In the genomic region with DNA sequence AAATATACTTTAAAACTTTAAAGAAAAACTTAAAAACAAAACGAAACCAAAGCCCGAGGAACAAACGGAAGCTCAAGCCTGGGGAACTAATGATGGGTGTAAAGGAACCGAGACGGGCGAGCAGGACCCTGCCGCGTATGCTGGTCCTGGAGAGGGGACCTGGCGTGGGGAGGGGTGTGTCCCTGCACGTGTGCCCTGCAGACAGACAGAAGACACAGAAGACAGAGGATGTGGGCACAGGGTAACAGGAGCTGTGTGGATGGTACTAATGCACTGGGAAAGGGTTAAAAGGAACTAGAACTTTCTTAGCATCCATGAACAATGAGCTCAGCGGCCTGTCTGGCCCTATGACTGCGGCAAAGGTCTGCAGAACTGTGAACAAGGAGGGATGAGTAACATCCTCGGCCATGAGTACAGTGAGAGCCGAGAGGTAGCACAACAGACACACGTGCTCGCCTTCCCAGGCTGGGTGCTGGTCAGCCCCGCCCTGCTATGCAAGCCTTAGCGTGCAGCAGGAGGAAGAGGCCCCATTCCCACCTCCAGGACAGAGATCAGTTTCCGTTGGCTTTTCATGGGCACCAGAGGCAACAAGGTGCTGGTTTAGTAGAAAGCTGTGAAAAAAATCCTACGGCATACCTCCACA, we compare ENCODE assay signal across 10 mouse cellular contexts. TPM values are rescaled to one million over a fixed set of nuclear protein-coding genes. Genes with fewer than 3 reads are reported as not detected.
DNase-seq lines count a peak whose midpoint lies in the region; ATAC-seq and TF ChIP-seq lines count a peak whose summit lies in the region.
"Had no signal": no experiment of that assay in that cellular context is flagged by ENCODE, and none has a peak within 500 bp of the region (broad histone marks: within the 10 kb centered on the region; RNA-seq: fewer than 3 reads in every experiment).

No protein-coding gene starts in this region.

- H3K27me3 ChIP-seq in lung, postnatal 0 days (replicated peaks; ENCODE audit: insufficient read depth, low read length), result no peaks in the 10 kb centered on the region
- no peaks in the 10 kb centered on the region for H3K27me3 ChIP-seq in hindbrain, embryonic 10.5 days (ENCODE audit: insufficient read depth, poor library complexity, severe bottlenecking)
- no peaks in the 10 kb centered on the region for H3K27me3 ChIP-seq in limb, embryonic 13.5 days
- H3K27me3 ChIP-seq: midbrain, embryonic 12.5 days had no signal

- H3K9me3 ChIP-seq in lung, postnatal 0 days (ENCODE audit: low read length), result no peaks in the 10 kb centered on the region
- no peaks in the 10 kb centered on the region for H3K9me3 ChIP-seq in hindbrain, embryonic 10.5 days
- H3K9me3 ChIP-seq in limb, embryonic 13.5 days, result no peaks in the 10 kb centered on the region
- H3K9me3 ChIP-seq: midbrain, embryonic 12.5 days had no signal

- H3K4me2 ChIP-seq in lung, postnatal 0 days (replicated peaks; ENCODE audit: low read depth, low read length), result no peak overlapping the region
- H3K4me2 ChIP-seq in limb, embryonic 13.5 days (replicated peaks), result no peak overlapping the region
- H3K4me2 ChIP-seq: midbrain, embryonic 12.5 days had no signal

- no peak for DNase-seq in lung, postnatal 0 days (ENCODE audit: low spot score)
- DNase-seq in lung, adult 18-20 months, result no peak
- DNase-seq in hindbrain, embryonic 10.5 days (ENCODE audit: low spot score), result no peak
- no peak for DNase-seq in right cerebral cortex, postnatal 36 days (ENCODE audit: low spot score in 2 of 2)
- DNase-seq in left cerebral cortex, adult 11 months (ENCODE audit: low spot score), result no peak
- DNase-seq in gastrocnemius, adult 18-20 months (ENCODE audit: low spot score), result no peak
- DNase-seq: thymus, postnatal 25 days had no signal

- 0 out of 2 replicates have a peak, but pooled peaks have one; percentile 29 for ATAC-seq in lung, postnatal 0 days
- peak; percentile 80 for ATAC-seq in limb, embryonic 13.5 days (ENCODE audit: low FRiP score, low read depth)

- H3K4me1 ChIP-seq in lung, postnatal 0 days (ENCODE audit: insufficient read depth, low read depth, low read length), result peaks cover 4% of the 10 kb centered on the region; the same call in 1 of the 2 replicates
- H3K4me1 ChIP-seq in hindbrain, embryonic 10.5 days (replicated peaks), result 0 out of 2 replicates have a peak, but pooled peaks cover 5% of the 10 kb centered on the region
- H3K4me1 ChIP-seq in limb, embryonic 13.5 days, result no peaks in the 10 kb centered on the region
- H3K4me1 ChIP-seq: midbrain, embryonic 12.5 days had no signal

- no peak overlapping the region for H3K9ac ChIP-seq in lung, postnatal 0 days (replicated peaks; ENCODE audit: low read depth)
- no peak overlapping the region for H3K9ac ChIP-seq in limb, embryonic 13.5 days
- H3K9ac ChIP-seq: midbrain, embryonic 12.5 days had no signal

- 0 out of 2 replicates have a peak, but pooled peaks cover 11% of the 10 kb centered on the region for H3K36me3 ChIP-seq in lung, postnatal 0 days (ENCODE audit: insufficient read depth, low read length)
- H3K36me3 ChIP-seq in hindbrain, embryonic 10.5 days, result peaks cover 90% of the 10 kb centered on the region
- H3K36me3 ChIP-seq in limb, embryonic 13.5 days, result peaks cover 89% of the 10 kb centered on the region

- H3K27ac ChIP-seq in lung, postnatal 0 days (ENCODE audit: low read length), result no peak overlapping the region
- 0 out of 2 replicates have a peak overlapping the region, but pooled peaks have one; percentile 6 for H3K27ac ChIP-seq in hindbrain, embryonic 10.5 days
- H3K27ac ChIP-seq in limb, embryonic 13.5 days, result peak overlapping the region; percentile 82
- H3K27ac ChIP-seq: midbrain, embryonic 12.5 days had no signal

- TF ChIP-seq EP300 in lung, postnatal 0 days (IDR thresholded peaks at IDR 0.05), result no peak

- no peak for TF ChIP-seq CTCF in lung, postnatal 0 days (IDR thresholded peaks at IDR 0.05)

- 70% methylated on average over 20 of the region's 20 CpGs for WGBS in lung, postnatal 0 days
- WGBS in hindbrain, embryonic 10.5 days, result 86% methylated on average over 20 of the region's 20 CpGs
- 84% methylated on average over 20 of the region's 20 CpGs for WGBS in limb, embryonic 13.5 days

- no peak overlapping the region for H3K4me3 ChIP-seq in lung, postnatal 0 days (ENCODE audit: low read depth, low read length)
- H3K4me3 ChIP-seq in hindbrain, embryonic 10.5 days, result no peak overlapping the region
- H3K4me3 ChIP-seq in limb, embryonic 13.5 days, result no peak overlapping the region
- H3K4me3 ChIP-seq: erythroblast, embryonic 14.5 days; midbrain, embryonic 12.5 days had no signal

RNA-seq across cellular contexts. Expression of a gene that starts 13.8 kb away (rescaled TPM):
- 4.8 and 5.2 TPM in 2 replicates for polyA plus RNA-seq in lung, postnatal 0 days (2015; fragmentation: Nextera tagmentation; extraction: Ambion mirVana)
- polyA plus RNA-seq in hindbrain, embryonic 10.5 days (2016; fragmentation: Nextera tagmentation; extraction: Ambion mirVana), result 6.4 and 8.0 TPM in 2 replicates
- 10.4 and 10.7 TPM in 2 replicates for polyA plus RNA-seq in limb, embryonic 13.5 days (2015; fragmentation: Nextera tagmentation; extraction: Ambion mirVana)
- total RNA-seq in gastrocnemius, adult 18-20 months (2021), result 1 to 10 TPM; 6.6 to 7.9 TPM

RNA-seq across cellular contexts. Expression of a gene that starts 32.0 kb away (rescaled TPM):
- 18.6 and 21.1 TPM in 2 replicates for polyA plus RNA-seq in lung, postnatal 0 days (2015; fragmentation: Nextera tagmentation; extraction: Ambion mirVana)
- 27.2 and 46.7 TPM in 2 replicates for polyA plus RNA-seq in hindbrain, embryonic 10.5 days (2016; fragmentation: Nextera tagmentation; extraction: Ambion mirVana)
- 47.9 and 50.3 TPM in 2 replicates for polyA plus RNA-seq in limb, embryonic 13.5 days (2015; fragmentation: Nextera tagmentation; extraction: Ambion mirVana)
- 10 to 100 TPM; 17.3 to 18.4 TPM for total RNA-seq in gastrocnemius, adult 18-20 months (2021)

RNA-seq across cellular contexts. Expression of a gene that starts 32.3 kb away (rescaled TPM):
- 112 and 117 TPM in 2 replicates for polyA plus RNA-seq in lung, postnatal 0 days (2015; fragmentation: Nextera tagmentation; extraction: Ambion mirVana)
- polyA plus RNA-seq in hindbrain, embryonic 10.5 days (2016; fragmentation: Nextera tagmentation; extraction: Ambion mirVana), result 37.8 and 38.6 TPM in 2 replicates
- 52.8 and 57.4 TPM in 2 replicates for polyA plus RNA-seq in limb, embryonic 13.5 days (2015; fragmentation: Nextera tagmentation; extraction: Ambion mirVana)
- total RNA-seq in gastrocnemius, adult 18-20 months (2021), result 100 to 1,000 TPM in 1 of 2 experiments, 10 to 100 TPM in 1; 97.0 to 111 TPM
